Mouse (Mus musculus): ENCODE data around the gene Aatf.

The Aatf gene

GRCm38 (mm10) chr11:84521751-84522299, 8.5 kb upstream of the Aatf start:
- WGBS, result 6% methylated on average over 24 of the region's 24 CpGs

- 11% methylated on average over 3 of the region's 3 CpGs for WGBS
These were observed 7.7 kb upstream of the Aatf start for GRCm38 (mm10) chr11:84521071-84521390.

GRCm38 (mm10) chr11:84520269-84521070, 7.1 kb upstream of the Aatf start:
- WGBS, result 4% methylated on average over 31 of the region's 31 CpGs

GRCm38 (mm10) chr11:84519576-84520268, 6.4 kb upstream of the Aatf start:
- 4% methylated on average over 34 of the region's 34 CpGs for WGBS

DNA sequence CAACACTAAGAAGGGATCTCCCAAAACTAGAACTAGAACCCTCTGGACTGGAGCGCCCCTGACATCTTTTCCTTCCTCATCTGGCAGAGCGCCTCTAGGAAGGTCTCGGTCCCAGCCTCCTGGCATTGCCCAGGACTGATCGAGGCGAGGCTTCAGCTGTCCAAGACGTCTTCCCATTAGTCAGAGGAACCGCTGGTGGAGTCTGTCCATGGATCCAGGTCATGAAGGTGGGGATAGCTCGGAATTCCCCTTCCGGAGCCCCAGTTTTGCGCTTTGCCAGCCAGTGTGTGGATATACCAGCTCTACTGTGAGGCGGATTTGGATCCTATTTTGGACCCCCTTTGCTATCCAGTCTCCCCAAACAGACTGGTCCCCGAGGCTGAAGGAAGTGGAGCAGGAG, 5.7 kb upstream of the Aatf start:
- 13% methylated on average over 12 of the region's 12 CpGs for WGBS

DNA sequence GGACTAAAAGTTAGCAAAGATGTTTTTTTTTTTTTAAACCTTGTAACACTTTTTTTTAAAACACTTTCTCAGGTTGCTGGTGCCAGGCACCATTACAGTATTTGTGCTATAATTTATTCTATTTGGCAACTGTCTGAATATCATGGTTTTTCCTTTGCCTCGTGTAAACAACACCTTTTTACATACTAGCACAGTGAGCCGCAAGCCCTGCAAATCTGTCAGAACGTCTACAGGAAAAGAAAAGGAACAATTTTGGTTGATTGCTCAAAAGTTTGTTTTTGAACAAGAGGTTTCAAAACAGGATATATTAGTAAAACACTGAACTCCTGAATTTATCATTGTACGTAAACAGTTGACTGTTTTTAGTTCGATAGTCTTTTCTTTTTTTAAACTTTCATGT, 4.9 kb upstream of the Aatf start:
- WGBS, result 27% methylated on average over 5 of the region's 5 CpGs

DNA sequence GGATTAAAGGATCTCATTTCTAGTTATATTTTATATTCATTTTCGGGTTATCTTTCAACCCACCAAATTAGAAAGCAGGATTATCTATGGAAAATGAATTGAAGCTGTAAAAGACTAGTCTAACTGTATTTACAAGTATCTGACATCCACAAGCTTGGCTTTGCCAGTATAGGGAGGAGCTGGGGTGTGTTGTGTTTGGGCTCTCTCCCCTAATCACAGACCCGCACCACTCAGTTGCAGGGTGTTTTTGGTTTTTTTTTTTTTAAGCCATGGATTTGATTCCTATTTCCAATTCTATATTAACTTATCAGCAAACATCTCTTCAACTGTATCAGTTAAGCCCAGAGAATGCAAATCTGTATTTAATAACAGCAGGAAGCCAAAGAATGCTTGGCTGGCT, 4.1 kb upstream of the Aatf start:
- 21% methylated on average over 2 of the region's 2 CpGs for WGBS

DNA sequence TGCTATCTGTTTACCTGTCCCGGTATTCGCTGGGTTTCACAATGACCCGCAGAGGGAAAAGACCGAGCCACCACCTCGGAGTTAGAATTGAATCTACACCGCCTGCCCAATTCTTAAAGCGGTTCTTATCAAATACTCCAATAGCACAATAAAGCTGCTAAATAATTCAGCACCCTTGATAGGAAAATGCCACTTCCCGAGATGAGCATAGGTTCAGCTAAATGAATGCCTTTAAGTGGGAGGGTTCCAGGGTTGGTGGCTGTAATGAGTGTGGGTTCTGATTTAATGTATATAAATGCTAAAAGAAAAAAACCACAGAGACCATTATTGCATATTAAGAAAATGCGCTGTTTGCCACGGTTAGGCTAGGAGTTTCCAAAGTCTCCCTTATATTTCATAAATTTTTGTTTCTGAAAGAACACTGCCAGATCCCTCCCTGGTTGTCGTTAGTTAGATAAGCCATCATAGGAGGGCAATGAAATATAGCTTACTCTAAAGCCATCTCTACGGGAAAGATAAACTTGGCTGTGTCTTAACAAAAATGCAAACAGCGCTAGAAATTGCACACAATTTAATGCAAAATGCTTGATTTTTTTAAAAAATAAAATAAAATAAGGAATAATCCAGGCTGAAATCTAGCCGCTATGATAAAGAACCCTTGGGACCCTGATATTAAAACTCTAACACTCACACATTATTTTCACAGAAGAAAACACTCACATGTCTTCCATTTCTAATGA, 3.3 kb upstream of the Aatf start:
- 13% methylated on average over 14 of the region's 14 CpGs for WGBS

GRCm38 (mm10) chr11:84512031-84512430, 1.3 kb downstream of the Aatf start:
- WGBS, result 55% methylated on average over 1 of the region's 1 CpGs

DNA sequence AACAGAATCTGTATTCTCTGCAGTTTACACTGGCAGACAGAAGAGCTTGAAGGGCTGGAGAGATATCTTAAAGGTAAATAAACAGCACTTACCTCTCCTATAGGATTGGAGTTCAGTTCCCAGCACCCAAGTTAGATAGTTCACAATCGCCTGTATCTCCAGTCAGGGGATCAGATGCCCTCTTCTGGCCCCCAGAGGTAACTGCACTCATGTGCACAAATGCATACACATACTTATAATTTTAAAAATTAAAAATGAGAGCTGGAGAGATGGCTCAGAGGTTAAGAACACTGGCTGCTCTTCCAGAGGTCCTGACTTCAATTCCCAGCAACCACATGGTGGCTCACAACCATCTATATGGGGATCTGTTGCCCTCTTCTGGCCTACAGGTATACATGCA, 9.0 kb downstream of the Aatf start:
- WGBS, result 97% methylated on average over 1 of the region's 1 CpGs

DNA sequence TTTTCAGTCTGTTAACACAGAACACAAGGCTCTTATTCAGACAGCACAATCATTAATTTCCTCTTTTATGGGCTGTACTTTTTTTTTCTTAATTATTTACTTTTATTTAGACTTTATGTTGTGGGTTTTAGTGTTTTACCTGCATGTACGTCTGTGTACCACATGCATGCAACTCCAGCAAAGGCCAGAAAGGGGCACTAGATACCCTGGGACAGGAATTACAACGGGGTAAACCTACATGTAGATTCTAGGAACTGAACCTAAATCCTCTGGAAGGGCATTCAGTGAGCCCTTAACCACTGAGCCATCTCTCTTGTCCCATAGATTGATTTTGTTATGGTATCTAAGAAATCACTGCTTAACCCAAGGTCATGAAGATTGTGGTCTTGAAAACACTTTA, 15.4 kb downstream of the Aatf start:
- 78% methylated on average over 2 of the region's 2 CpGs for WGBS

GRCm38 (mm10) chr11:84495774-84496173, 17.5 kb downstream of the Aatf start:
- 65% methylated on average over 4 of the region's 4 CpGs for WGBS

DNA sequence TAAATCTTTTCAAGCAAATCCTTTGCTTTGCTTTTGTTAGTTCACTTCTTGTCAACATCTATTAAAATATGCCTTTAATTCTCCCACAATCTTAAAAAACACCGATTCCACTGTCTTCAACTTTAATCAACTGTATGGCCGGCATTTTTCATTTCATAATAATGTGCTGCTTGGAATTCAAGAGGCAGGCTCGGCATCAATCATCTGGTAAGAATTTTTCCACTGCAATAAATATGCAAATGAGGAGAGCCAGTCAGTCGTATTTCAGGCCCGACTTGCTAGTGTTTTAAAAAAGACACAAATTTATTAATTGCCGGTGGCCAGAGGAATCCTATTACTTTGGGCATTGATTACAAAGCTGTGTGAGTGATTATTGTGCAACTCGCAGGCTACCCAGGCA, 31.7 kb downstream of the Aatf start:
- 53% methylated on average over 7 of the region's 7 CpGs for WGBS

DNA sequence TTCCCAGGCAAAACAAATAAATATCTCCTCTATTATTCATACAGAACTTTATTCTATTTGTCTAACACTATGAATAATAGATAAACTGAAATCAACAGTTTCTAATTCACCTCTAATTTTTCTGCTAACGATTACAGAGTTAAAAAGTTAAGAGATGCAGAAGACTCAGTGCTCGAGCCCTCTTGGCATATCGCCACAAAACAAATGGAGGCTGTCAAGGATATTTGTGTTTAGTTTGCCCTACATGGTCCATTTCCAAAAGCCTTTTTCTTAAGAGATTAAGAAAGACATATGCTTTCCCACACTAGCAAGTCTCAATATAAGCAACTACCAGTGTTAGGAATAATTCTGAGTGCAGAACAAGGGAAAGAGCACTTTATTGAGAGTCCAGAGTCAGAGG, 32.9 kb downstream of the Aatf start:
- 54% methylated on average over 3 of the region's 3 CpGs for WGBS

GRCm38 (mm10) chr11:84476641-84477040, 36.7 kb downstream of the Aatf start:
- 88% methylated on average over 2 of the region's 2 CpGs for WGBS

GRCm38 (mm10) chr11:84475991-84476390, 37.3 kb downstream of the Aatf start:
- WGBS, result 92% methylated on average over 4 of the region's 4 CpGs

GRCm38 (mm10) chr11:84473093-84473667, 40.1 kb downstream of the Aatf start:
- WGBS, result 85% methylated on average over 4 of the region's 4 CpGs

- 50% methylated on average over 5 of the region's 5 CpGs for WGBS
These were observed 48.8 kb downstream of the Aatf start for GRCm38 (mm10) chr11:84464571-84464970.

- 93% methylated on average over 7 of the region's 7 CpGs for WGBS
These were observed 59.4 kb downstream of the Aatf start for GRCm38 (mm10) chr11:84453901-84454300.

DNA sequence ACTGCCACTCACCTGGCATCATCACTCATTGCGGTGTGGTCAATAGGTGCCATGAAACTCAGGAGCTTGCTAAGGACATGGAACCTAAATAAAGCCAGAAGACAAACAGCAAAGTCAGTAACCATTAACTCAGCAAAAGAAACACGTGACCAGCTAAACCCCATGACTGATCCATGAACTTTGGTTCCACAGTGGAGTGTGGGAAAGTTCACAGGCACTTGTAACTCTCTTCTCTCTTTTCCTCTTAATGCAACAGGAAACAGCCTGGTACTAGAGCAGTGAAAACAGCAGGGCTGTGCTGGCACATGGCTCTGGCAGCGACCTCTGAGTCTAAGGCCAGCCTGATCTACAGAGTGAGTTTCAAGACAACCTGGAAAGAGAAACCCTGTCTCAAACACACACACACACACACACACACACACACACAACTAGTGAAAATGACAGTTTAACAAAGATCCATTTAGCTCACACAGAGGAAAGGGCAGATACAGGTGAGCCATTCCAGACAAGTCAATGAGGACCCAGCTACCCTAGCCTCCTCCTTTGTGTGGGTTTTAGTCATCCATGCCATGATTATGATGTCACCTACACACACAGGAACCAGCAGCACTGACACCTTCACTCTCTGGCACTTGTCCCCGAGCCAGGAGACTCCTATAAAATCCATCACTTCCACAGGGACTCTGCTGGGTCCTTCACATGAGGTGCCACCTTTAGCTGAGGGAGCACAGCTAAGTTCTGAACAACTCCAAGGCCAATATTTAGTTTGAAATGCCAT, 70.6 kb downstream of the Aatf start:
- 90% methylated on average over 4 of the region's 4 CpGs for WGBS

DNA sequence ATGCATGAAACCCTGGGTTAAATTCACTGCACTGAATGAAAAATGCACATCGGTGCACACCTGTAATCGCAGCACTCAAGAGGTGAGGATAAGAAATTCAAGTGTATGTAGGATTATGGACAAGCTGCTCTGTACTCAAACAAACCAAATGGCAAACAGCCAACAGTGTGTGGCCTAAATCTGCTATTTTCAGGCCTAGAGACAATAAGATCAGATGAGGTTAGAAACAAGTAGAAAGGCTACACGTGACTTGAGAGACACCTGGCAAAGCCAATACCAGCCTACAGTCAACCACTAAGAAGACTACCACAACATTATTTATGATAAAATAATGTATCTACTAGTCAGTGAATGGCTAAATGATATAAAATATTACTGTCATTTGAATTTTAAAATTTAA, 72.9 kb downstream of the Aatf start:
- WGBS, result 88% methylated on average over 3 of the region's 3 CpGs

Measured in cerebral cortex, adult 2 months (tissue).